Mouse (Mus musculus) liver, embryonic 14.5 days (tissue): ENCODE measurements around the gene Dapl1.

ENCODE experiments used
- CTCF ChIP-seq: IDR thresholded peaks from 2 replicates; pipeline ENCODE4 v1.5.1; 2016; ENCODE audit warnings: antibody characterized with exemption, low read depth, control low read depth
- EP300 ChIP-seq: IDR thresholded peaks from 2 replicates; pipeline ENCODE4 v1.6.1; 2016; ENCODE audit warnings: antibody characterized with exemption, low read depth

GRCm38 (mm10) chr2:59499717-59500116, 15.3 kb downstream of the Dapl1 start:
- TF ChIP-seq CTCF = no peak
- TF ChIP-seq EP300 = no peak
